Mouse (Mus musculus) bone marrow, adult 2 months (tissue): ENCODE measurements around the gene BC025920. TPM values are rescaled to one million over a fixed set of nuclear protein-coding genes. Genes with fewer than 3 reads are reported as not detected.
"Not testable (repeated sequence)": the region's sequence is repeated elsewhere in the genome, so short reads cannot be mapped to it uniquely, and the experiment has no call there.

Experiments
- H3K27ac ChIP-seq: fragments of 200-500 bp; 2 replicates; pipeline ENCODE4 v1.5.1; 2012; ENCODE audit warnings: low read depth, mild to moderate bottlenecking, control low read depth, inconsistent platforms, low read length; ENCODE audit not compliant: control insufficient read depth, poor library complexity, insufficient read depth
- H3K4me1 ChIP-seq: fragments of 200-500 bp; 2 replicates; pipeline ENCODE4 v1.6.1; 2011; ENCODE audit warnings: low read length; ENCODE audit not compliant: control insufficient read depth, insufficient read depth
- H3K4me3 ChIP-seq: fragments of 200-500 bp; replicated peaks from 2 replicates; pipeline ENCODE3; 2011; ENCODE audit warnings: mild to moderate bottlenecking, low read depth, low read length, control low read depth; ENCODE audit not compliant: control insufficient read depth
- CTCF ChIP-seq: fragments of 200-500 bp; IDR thresholded peaks from 2 replicates; pipeline ENCODE4 v1.5.1; 2011; ENCODE audit warnings: low read length, control low read depth; ENCODE audit not compliant: control insufficient read depth, insufficient read depth
- POLR2A ChIP-seq: fragments of 200-500 bp; IDR thresholded peaks from 2 replicates; pipeline ENCODE4 v1.6.1; 2011; ENCODE audit warnings: low read depth, mild to moderate bottlenecking, control low read depth, low read length, borderline replicate concordance; ENCODE audit not compliant: control insufficient read depth
- WGBS: fragments of 180-500 bp; shearing (Covaris S2); methylation state at CpG from one replicate; pipeline ENCODE4 v1.1.7; 2018; 5-methylcytosine and 5-hydroxymethylcytosine counted together
- polyA plus RNA-seq: library from polyadenylated mRNA; stranded (reverse); fragments of >200 nt; gene quantifications from 2 replicates; pipeline ENCODE4 v1.2.4, GENCODE M21; 2011; ENCODE audit warnings: low replicate concordance; ENCODE audit not compliant: missing spikeins, insufficient read depth, insufficient read length

The BC025920 gene
- polyA plus RNA-seq, 1 experiment = 6.6 TPM

DNA sequence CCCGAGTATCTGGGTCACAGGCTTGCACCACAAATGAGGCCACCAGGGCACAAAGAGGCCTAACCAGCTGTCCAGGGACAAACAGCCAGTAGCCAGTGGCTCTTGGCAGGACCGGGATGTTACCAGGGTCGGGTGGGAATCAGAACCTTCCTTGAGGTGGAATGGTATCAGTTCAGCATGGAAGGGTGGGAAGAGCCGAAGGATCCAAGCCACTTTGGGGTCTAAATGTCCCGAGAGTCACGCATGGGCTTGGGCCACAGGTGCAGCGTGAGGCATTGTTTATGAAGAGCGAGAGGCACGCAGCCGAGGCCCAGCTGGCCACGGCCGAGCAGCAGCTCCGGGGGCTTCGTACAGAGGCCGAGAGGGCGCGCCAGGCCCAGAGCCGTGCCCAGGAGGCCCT lies 38.6 kb downstream of the BC025920 start:
- Histone ChIP-seq H3K4me1 (peaks cover 3% of the 10 kb centered on the region; the same call in 1 of the 2 replicates), H3K4me3 (no peak overlapping the region), H3K27ac (no peak overlapping the region)
- 91% methylated on average over 18 of the region's 18 CpGs for WGBS
- TF ChIP-seq POLR2A (no peak), CTCF (no peak)

DNA sequence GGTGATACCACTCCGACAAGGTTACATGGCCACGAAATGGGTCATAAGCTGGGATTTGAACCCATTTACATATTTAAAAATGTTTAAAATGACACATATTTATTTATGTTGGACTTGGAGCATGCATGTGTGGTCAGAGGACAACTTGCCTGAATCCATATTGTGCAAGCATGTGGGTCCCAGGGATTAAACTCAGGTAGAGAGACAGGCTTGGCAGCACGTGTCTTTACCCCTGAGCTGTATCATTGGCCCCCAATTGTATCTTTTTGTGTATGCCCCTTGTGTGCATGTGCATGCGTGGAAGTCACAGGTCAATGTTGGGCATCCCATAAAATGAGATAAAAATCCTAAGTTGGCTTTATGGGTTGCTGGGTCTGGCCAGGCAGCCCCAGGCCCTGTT lies 39.3 kb downstream of the BC025920 start:
- TF ChIP-seq CTCF = no peak
- Histone ChIP-seq H3K4me1 (peaks cover 3% of the 10 kb centered on the region; the same call in 1 of the 2 replicates), H3K27ac (no peak overlapping the region), H3K4me3 (no peak overlapping the region)
- WGBS = 87% methylated on average over 4 of the region's 4 CpGs

DNA sequence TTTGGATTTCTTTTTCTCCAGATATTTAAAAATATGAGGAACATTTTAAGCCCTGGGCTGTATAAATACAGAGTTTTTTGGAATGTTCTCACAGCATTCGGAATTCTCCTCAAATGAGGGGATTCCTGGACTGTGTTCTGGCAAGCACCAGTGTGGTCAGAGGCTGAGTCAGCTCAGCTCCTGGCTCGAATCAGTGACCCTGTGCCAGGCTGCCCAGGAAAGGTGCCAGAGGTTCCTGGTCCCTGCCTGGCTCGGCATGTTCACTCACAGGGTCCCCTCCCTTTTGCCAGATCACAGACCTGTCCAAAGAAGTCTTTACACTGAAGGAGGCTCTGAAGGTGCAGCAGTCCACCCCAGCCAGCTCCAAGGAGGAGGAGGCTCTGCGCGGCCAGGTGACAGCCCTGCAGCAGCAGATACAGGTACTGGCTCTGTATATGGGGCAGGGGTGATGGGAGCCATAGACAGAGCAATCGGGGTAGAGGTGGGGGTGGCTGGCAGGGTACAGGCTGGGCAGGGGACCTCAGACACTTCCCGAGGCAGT lies 40.0 kb downstream of the BC025920 start:
- Histone ChIP-seq H3K4me3 (no peak overlapping the region), H3K4me1 (peaks cover 3% of the 10 kb centered on the region; the same call in 1 of the 2 replicates), H3K27ac (no peak overlapping the region)
- TF ChIP-seq CTCF = no peak
- no peak for TF ChIP-seq POLR2A
- WGBS = 86% methylated on average over 7 of the region's 7 CpGs

DNA sequence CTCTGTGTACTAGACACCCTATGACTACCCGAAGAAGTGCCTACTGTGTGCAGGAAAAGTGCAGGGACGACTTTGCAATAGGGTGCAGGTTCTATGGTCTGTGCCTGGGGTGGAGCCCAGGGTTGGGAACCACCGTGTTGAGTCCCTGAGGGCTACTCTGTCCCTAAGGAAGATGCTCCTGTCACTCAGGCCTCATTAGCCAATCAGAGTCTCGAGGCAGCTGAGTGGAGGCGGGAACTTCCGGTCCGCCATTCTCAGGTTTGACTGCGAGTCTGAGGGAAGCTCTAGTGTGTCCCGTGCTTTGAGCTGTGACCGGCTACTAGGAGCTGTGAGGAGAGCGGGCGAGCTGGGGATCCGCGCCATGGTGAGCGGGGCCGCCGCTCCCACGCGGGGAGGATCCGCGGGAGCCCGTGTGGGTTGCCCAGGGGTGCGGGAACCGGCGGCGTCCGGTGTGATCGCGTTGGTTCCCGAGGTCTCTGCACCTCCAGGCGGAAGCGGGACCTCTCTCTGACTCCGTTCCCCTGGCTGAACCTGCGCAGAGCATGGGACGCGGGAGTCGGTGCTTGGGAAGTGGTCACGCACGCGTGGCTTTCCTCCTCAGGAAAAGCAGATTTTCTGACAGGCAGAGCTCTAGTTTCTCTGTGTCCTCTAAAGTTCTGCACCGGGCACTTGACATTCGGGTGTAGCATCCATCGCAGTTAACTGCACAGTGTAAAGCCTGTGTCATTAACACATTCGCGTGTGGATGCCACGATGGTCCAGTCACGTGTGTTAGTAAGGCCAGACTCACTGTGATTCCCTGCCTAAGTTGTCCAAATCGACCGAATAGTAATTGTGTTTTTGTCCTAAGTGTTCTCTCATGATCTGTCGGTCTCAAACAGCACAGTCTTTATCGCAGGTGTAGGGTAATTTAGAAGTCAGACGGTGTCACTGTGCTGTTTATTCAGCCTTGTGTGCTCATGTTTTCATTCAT lies 43.0 kb downstream of the BC025920 start, which contains the start of gene Gm10778:
Gene Gm10778 (plus strand): TSS at position 257 of the 973 bp plus-strand sequence.
- H3K4me1 ChIP-seq = not testable (repeated sequence)
- peak within 1 kb of the TSS; percentile 52; the same call in 1 of the 2 replicates for H3K27ac ChIP-seq
- peak within 1 kb of the TSS; percentile 65 for H3K4me3 ChIP-seq
- WGBS = 4% methylated on average over 39 of the region's 52 CpGs

DNA sequence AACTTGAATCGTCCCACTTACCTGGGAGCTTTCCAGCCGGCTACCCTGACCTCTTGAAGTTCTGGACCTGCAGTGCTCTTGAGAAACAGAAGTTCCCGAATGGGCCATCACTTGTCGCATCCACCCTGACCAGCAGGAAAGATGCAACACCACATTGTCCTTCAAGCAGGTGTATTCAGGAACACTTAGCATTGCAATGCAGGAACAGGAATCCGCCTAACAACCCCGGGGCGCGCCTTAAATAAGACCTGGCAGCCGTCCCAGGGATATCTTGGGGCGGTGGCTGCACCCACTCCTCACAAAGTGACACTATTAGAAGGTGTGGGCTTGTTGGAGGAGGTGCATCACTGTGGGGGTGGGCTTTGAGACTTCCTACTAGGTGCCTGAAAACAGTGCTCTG lies 49.1 kb downstream of the BC025920 start:
- Histone ChIP-seq H3K4me1 (no peaks in the 10 kb centered on the region), H3K27ac (no peak overlapping the region; the same call in 1 of the 2 replicates), H3K4me3 (no peak overlapping the region)
- WGBS = 91% methylated on average over 10 of the region's 10 CpGs
- no peak for TF ChIP-seq CTCF
- TF ChIP-seq POLR2A = no peak

DNA sequence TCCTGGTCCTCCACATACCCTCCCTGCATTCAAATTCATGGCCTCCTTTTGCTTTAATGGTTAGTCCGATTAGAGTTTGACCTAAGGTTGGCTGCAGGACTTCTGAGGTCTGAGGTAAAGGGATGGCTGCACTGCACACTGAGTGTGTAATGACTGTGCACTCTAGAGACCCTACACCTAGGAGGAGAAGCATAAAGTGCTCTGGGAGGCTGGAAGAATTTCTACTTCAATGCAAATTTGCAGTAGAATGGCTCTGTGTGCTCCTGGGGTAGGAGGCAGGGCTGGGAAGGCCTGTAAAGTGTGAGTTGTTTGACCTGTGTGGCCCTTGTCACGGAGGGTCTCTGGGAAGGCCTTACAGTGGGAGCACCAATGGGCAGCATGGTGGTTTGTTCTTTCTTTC lies 50.1 kb downstream of the BC025920 start:
- no peak overlapping the region for H3K27ac ChIP-seq
- no peaks in the 10 kb centered on the region for H3K4me1 ChIP-seq
- WGBS = 89% methylated on average over 2 of the region's 2 CpGs
- TF ChIP-seq POLR2A = no peak
- no peak for TF ChIP-seq CTCF
- H3K4me3 ChIP-seq = no peak overlapping the region

Other genes starting within 250 kb of the BC025920 start
- gene Mfsd12, start 248.8 kb upstream of the BC025920 start, polyA plus RNA-seq = 11.0 and 14.3 TPM in 2 replicates
- 4.5 and 12.3 TPM in 2 replicates for gene 4930404N11Rik, start 240.5 kb upstream of the BC025920 start, polyA plus RNA-seq
- 126 and 131 TPM in 2 replicates for gene Fzr1, start 227.8 kb upstream of the BC025920 start, polyA plus RNA-seq
- 14.6 and 23.0 TPM in 2 replicates for gene Dohh, start 221.8 kb upstream of the BC025920 start, polyA plus RNA-seq
- gene Gm48551, start 221.8 kb upstream of the BC025920 start, polyA plus RNA-seq = 3.4 and 4.3 TPM in 2 replicates
- not detected in 2 replicates for gene Gm48552, start 217.3 kb upstream of the BC025920 start, polyA plus RNA-seq
- 7.9 and 18.0 TPM in 2 replicates for gene Smim24, start 213.2 kb upstream of the BC025920 start, polyA plus RNA-seq
- 5.1 and 14.5 TPM in 2 replicates for gene Nfic, start 150.6 kb upstream of the BC025920 start, polyA plus RNA-seq
- gene Celf5, start 123.6 kb upstream of the BC025920 start, polyA plus RNA-seq = 0.72 TPM in 1 of 2 replicates, not detected in the other
- 30.2 and 61.0 TPM in 2 replicates for gene Ncln, start 109.9 kb upstream of the BC025920 start, polyA plus RNA-seq
- 7.6 and 15.8 TPM in 2 replicates for gene S1pr4, start 106.1 kb upstream of the BC025920 start, polyA plus RNA-seq
- 5.4 and 9.4 TPM in 2 replicates for gene Gna15, start 82.0 kb upstream of the BC025920 start, polyA plus RNA-seq
- gene Gna11, start 61.1 kb upstream of the BC025920 start, polyA plus RNA-seq = 12.3 and 23.8 TPM in 2 replicates
- 183 and 306 TPM in 2 replicates for gene Aes, start 46.8 kb upstream of the BC025920 start, polyA plus RNA-seq
- 18.5 and 41.7 TPM in 2 replicates for gene Tle2, start 31.7 kb upstream of the BC025920 start, polyA plus RNA-seq
- gene Tle6, start 5.2 kb upstream of the BC025920 start, polyA plus RNA-seq = 23.2 and 27.8 TPM in 2 replicates
- gene Sirt6, start 21.5 kb downstream of the BC025920 start, polyA plus RNA-seq = 7.7 and 16.8 TPM in 2 replicates
- gene Ankrd24, start 22.3 kb downstream of the BC025920 start, polyA plus RNA-seq = 5.3 and 11.1 TPM in 2 replicates
- gene Gm10778, start 42.8 kb downstream of the BC025920 start, polyA plus RNA-seq = not detected in 2 replicates
- not detected in 2 replicates for gene Zfp433, start 98.6 kb downstream of the BC025920 start, polyA plus RNA-seq
- gene Gm3055, start 164.9 kb downstream of the BC025920 start, polyA plus RNA-seq = 2.0 TPM in 1 of 2 replicates, not detected in the other
- gene Gm4767, start 205.9 kb downstream of the BC025920 start, polyA plus RNA-seq = 0.85 and 1.0 TPM in 2 replicates